Mouse (Mus musculus) bone marrow, adult 2 months (tissue): Measurements from ENCODE around the gene Yif1a. TPM values are rescaled to one million over a fixed set of nuclear protein-coding genes. Genes with fewer than 3 reads are reported as not detected.

ENCODE experiments used
- H3K27ac ChIP-seq: fragments of 200-500 bp; 2 replicates; pipeline ENCODE4 v1.5.1; 2012; ENCODE audit warnings: low read depth, mild to moderate bottlenecking, control low read depth, inconsistent platforms, low read length; ENCODE audit not compliant: control insufficient read depth, poor library complexity, insufficient read depth
- H3K4me1 ChIP-seq: fragments of 200-500 bp; 2 replicates; pipeline ENCODE4 v1.6.1; 2011; ENCODE audit warnings: low read length; ENCODE audit not compliant: control insufficient read depth, insufficient read depth
- H3K4me3 ChIP-seq: fragments of 200-500 bp; replicated peaks from 2 replicates; pipeline ENCODE3; 2011; ENCODE audit warnings: mild to moderate bottlenecking, low read depth, low read length, control low read depth; ENCODE audit not compliant: control insufficient read depth
- CTCF ChIP-seq: fragments of 200-500 bp; IDR thresholded peaks from 2 replicates; pipeline ENCODE4 v1.5.1; 2011; ENCODE audit warnings: low read length, control low read depth; ENCODE audit not compliant: control insufficient read depth, insufficient read depth
- POLR2A ChIP-seq: fragments of 200-500 bp; IDR thresholded peaks from 2 replicates; pipeline ENCODE4 v1.6.1; 2011; ENCODE audit warnings: low read depth, mild to moderate bottlenecking, control low read depth, low read length, borderline replicate concordance; ENCODE audit not compliant: control insufficient read depth
- WGBS: fragments of 180-500 bp; shearing (Covaris S2); methylation state at CpG from one replicate; pipeline ENCODE4 v1.1.7; 2018; 5-methylcytosine and 5-hydroxymethylcytosine counted together
- polyA plus RNA-seq: library from polyadenylated mRNA; stranded (reverse); fragments of >200 nt; gene quantifications from 2 replicates; pipeline ENCODE4 v1.2.4, GENCODE M21; 2011; ENCODE audit warnings: low replicate concordance; ENCODE audit not compliant: missing spikeins, insufficient read depth, insufficient read length

Gene Yif1a
- polyA plus RNA-seq, 1 experiment = 15.0 TPM

GRCm38 (mm10) chr19:5089324-5089723, 986 bp downstream of the Yif1a start:
- no peak overlapping the region for H3K27ac ChIP-seq
- no peak overlapping the region for H3K4me3 ChIP-seq
- TF ChIP-seq CTCF = no peak
- no peak for TF ChIP-seq POLR2A
- peaks cover 4% of the 10 kb centered on the region for H3K4me1 ChIP-seq
- 85% methylated on average over 4 of the region's 4 CpGs for WGBS

GRCm38 (mm10) chr19:5092083-5092482, 3.7 kb downstream of the Yif1a start:
- 91% methylated on average over 10 of the region's 10 CpGs for whole genome bisulfite sequencing
- no peak for TF ChIP-seq POLR2A
- TF ChIP-seq CTCF = no peak
- H3K27ac ChIP-seq = no peak overlapping the region
- H3K4me1 ChIP-seq = peaks cover 2% of the 10 kb centered on the region; the same call in 1 of the 2 replicates
- no peak overlapping the region for H3K4me3 ChIP-seq

- TF ChIP-seq CTCF (no peak), POLR2A (no peak)
- H3K27ac ChIP-seq = no peak overlapping the region
- WGBS = 75% methylated on average over 12 of the region's 12 CpGs
- no peak overlapping the region for H3K4me3 ChIP-seq
- H3K4me1 ChIP-seq = no peaks in the 10 kb centered on the region
Observed at GRCm38 (mm10) chr19:5093481-5094242, 5.3 kb downstream of the Yif1a start.

GRCm38 (mm10) chr19:5094243-5094632, 5.9 kb downstream of the Yif1a start:
- WGBS = 1% methylated on average over 21 of the region's 21 CpGs
- Histone ChIP-seq H3K27ac (no peak overlapping the region), H3K4me1 (no peaks in the 10 kb centered on the region), H3K4me3 (no peak overlapping the region)
- TF ChIP-seq POLR2A = peak; percentile 45; the same call in 1 of the 2 replicates
- TF ChIP-seq CTCF = peak; percentile 79

- WGBS = 50% methylated on average over 11 of the region's 11 CpGs
- no peak overlapping the region for H3K27ac ChIP-seq
- no peak for TF ChIP-seq CTCF
- no peak for TF ChIP-seq POLR2A
- no peak overlapping the region for H3K4me3 ChIP-seq
- no peaks in the 10 kb centered on the region for H3K4me1 ChIP-seq
Observed at GRCm38 (mm10) chr19:5094746-5095417, 6.5 kb downstream of the Yif1a start.

GRCm38 (mm10) chr19:5095887-5096474, 7.6 kb downstream of the Yif1a start:
- H3K4me1 ChIP-seq = no peaks in the 10 kb centered on the region
- WGBS = 8% methylated on average over 9 of the region's 9 CpGs
- no peak overlapping the region for H3K4me3 ChIP-seq
- no peak overlapping the region for H3K27ac ChIP-seq
- TF ChIP-seq POLR2A = no peak
- no peak for TF ChIP-seq CTCF

GRCm38 (mm10) chr19:5097521-5098362, 9.4 kb downstream of the Yif1a start:
- H3K4me3 ChIP-seq = no peak overlapping the region
- no peaks in the 10 kb centered on the region for H3K4me1 ChIP-seq
- H3K27ac ChIP-seq = no peak overlapping the region
- no peak for TF ChIP-seq CTCF
- TF ChIP-seq POLR2A = no peak
- WGBS = 11% methylated on average over 31 of the region's 31 CpGs
